27 mouse cellular contexts compared by ENCODE assay signal in the genomic region with DNA sequence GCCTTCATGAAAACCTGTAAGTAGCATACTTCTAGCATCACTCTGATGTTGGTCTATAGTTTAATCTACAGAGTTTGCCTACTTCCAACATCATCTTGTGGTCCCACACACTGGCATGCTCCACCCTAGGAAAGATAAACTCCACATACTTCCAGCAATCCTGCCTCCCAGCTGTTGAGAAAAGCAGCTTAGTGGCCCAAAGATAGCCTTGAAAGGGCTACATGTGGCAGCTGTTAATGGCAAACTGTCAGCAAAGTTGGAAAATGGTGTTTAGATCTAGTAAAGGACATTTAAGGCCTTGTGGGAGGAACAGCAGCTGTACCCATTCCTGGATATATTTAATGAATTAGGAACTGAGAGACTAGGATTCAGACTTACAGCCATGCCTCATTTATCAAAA.
"Had no signal": no experiment of that assay in that cellular context is flagged by ENCODE, and none has a peak within 500 bp of the region (broad histone marks: within the 10 kb centered on the region; RNA-seq: fewer than 3 reads in every experiment).

No protein-coding gene starts in this region.

- H3K27me3 ChIP-seq: embryonic facial prominence, embryonic 12.5 days; embryonic facial prominence, embryonic 13.5 days; embryonic facial prominence, embryonic 15.5 days; forebrain, embryonic 13.5 days; forebrain, embryonic 15.5 days had no signal

- H3K27ac ChIP-seq: embryonic facial prominence, embryonic 12.5 days; embryonic facial prominence, embryonic 13.5 days; embryonic facial prominence, embryonic 15.5 days; forebrain, embryonic 10.5 days; forebrain, embryonic 12.5 days; forebrain, embryonic 13.5 days; forebrain, embryonic 15.5 days; gastrocnemius, adult 2 months; heart, adult 2 months had no signal

- H3K4me2 ChIP-seq: embryonic facial prominence, embryonic 12.5 days; embryonic facial prominence, embryonic 13.5 days; embryonic facial prominence, embryonic 15.5 days; forebrain, embryonic 12.5 days; forebrain, embryonic 13.5 days; forebrain, embryonic 15.5 days had no signal

- H3K36me3 ChIP-seq: embryonic facial prominence, embryonic 12.5 days; embryonic facial prominence, embryonic 13.5 days; embryonic facial prominence, embryonic 15.5 days; forebrain, embryonic 10.5 days; forebrain, embryonic 12.5 days; forebrain, embryonic 15.5 days had no signal

- DNase-seq: cerebellum, adult 2 months; cerebellum, adult 8-10 months; cerebellum, adult 9-10 months; cerebellum, adult 9-11 months; cerebellum, postnatal 10 days; cerebellum, postnatal 14 days; cerebellum, postnatal 25 days; cerebellum, postnatal 36 days; embryo, embryonic 11 days; forebrain, postnatal 0 days; gastrocnemius, adult 2 months; gastrocnemius, postnatal 10 days; gastrocnemius, postnatal 14 days; gastrocnemius, postnatal 25 days; gastrocnemius, postnatal 36 days; heart, adult 18-20 months; heart, adult 2 months had no signal

- H3K4me3 ChIP-seq: embryonic facial prominence, embryonic 12.5 days; embryonic facial prominence, embryonic 13.5 days; embryonic facial prominence, embryonic 15.5 days; erythroblast, embryonic 14.5 days; forebrain, embryonic 10.5 days; forebrain, embryonic 12.5 days; forebrain, embryonic 13.5 days; forebrain, embryonic 15.5 days; gastrocnemius, adult 2 months; heart, adult 2 months had no signal

- H3K9me3 ChIP-seq: embryonic facial prominence, embryonic 12.5 days; embryonic facial prominence, embryonic 13.5 days; embryonic facial prominence, embryonic 15.5 days; forebrain, embryonic 10.5 days; forebrain, embryonic 12.5 days; forebrain, embryonic 13.5 days; forebrain, embryonic 15.5 days had no signal

- H3K9ac ChIP-seq: embryonic facial prominence, embryonic 12.5 days; embryonic facial prominence, embryonic 13.5 days; embryonic facial prominence, embryonic 15.5 days; forebrain, embryonic 12.5 days; forebrain, embryonic 13.5 days; forebrain, embryonic 15.5 days; forebrain, postnatal 0 days had no signal

- H3K4me1 ChIP-seq: embryonic facial prominence, embryonic 12.5 days; embryonic facial prominence, embryonic 13.5 days; embryonic facial prominence, embryonic 15.5 days; forebrain, embryonic 13.5 days; forebrain, embryonic 15.5 days had no signal

- ATAC-seq: forebrain, embryonic 13.5 days; forebrain, embryonic 14.5 days; forebrain, embryonic 15.5 days; forebrain, embryonic 16.5 days; forebrain, postnatal 0 days had no signal
